Mouse (Mus musculus) G1E (cell line): Measurements from ENCODE around the gene Supt16. TPM values are rescaled to one million over a fixed set of nuclear protein-coding genes. Genes with fewer than 3 reads are reported as not detected.

ENCODE experiments used
- ATAC-seq: 2 replicates; pipeline ENCODE4 v1.8.0; 2016; ENCODE audit warnings: mild to moderate bottlenecking; ENCODE audit not compliant: insufficient number of reproducible peaks, poor library complexity, low FRiP score, severe bottlenecking; ENCODE audit errors: extremely low read depth
- DNase-seq: peaks from one replicate; pipeline ENCODE4 v3.0.0; 2012; ENCODE audit warnings: low spot score
- H3K27me3 ChIP-seq: 2 replicates; pipeline ENCODE4 v1.6.1; 2012; ENCODE audit warnings: mild to moderate bottlenecking, low read length, inconsistent platforms; ENCODE audit not compliant: insufficient read depth
- H3K36me3 ChIP-seq: replicated peaks from 2 replicates; pipeline ENCODE3; 2012; ENCODE audit warnings: mild to moderate bottlenecking, inconsistent platforms
- H3K4me1 ChIP-seq: 2 replicates; pipeline ENCODE4 v1.6.1; 2012; ENCODE audit warnings: low read depth, low read length, inconsistent platforms, mixed read lengths; ENCODE audit not compliant: insufficient read depth
- H3K4me3 ChIP-seq: 2 replicates; pipeline ENCODE4 v1.5.1; 2012; ENCODE audit warnings: low read depth, mild to moderate bottlenecking, inconsistent platforms, low read length, moderate library complexity, mixed read lengths
- H3K9me3 ChIP-seq: replicated peaks from 2 replicates; pipeline ENCODE4 v1.6.1; 2012; ENCODE audit warnings: inconsistent platforms
- CTCF ChIP-seq: IDR thresholded peaks from 2 replicates; pipeline ENCODE4 v1.5.1; 2012; ENCODE audit warnings: low read depth, low read length, inconsistent platforms, mixed read lengths
- GATA1 ChIP-seq: IDR thresholded peaks from 2 replicates; pipeline ENCODE4 v1.6.1; 2012; ENCODE audit warnings: borderline replicate concordance, low read length, inconsistent platforms, mixed read lengths
- GATA2 ChIP-seq: IDR thresholded peaks from 2 replicates; pipeline ENCODE4 v1.6.1; 2012; ENCODE audit warnings: low read depth, low read length, inconsistent platforms, borderline replicate concordance
- POLR2AphosphoS5 ChIP-seq: IDR thresholded peaks from 2 replicates; pipeline ENCODE4 v1.6.1; 2012; ENCODE audit warnings: low read depth, low read length, inconsistent platforms; ENCODE audit not compliant: insufficient replicate concordance
- TAL1 ChIP-seq: conservative IDR thresholded peaks from 2 replicates; pipeline ENCODE4 v1.6.1; 2012; ENCODE audit warnings: low read depth, low read length, inconsistent platforms, mixed read lengths
- polyA plus RNA-seq: library from polyadenylated mRNA; stranded (reverse); fragments of >175 nt; gene quantifications from 2 replicates; pipeline ENCODE4 v1.2.3, GENCODE M21; 2012
- total RNA-seq, 2 experiments: library from RNA; stranded (forward) in 1 of 2; stranded (reverse) in 1 of 2; fragments of 200-1000 nt in 1 of 2; fragments of >200 nt in 1 of 2; fragmentation: Nextera tagmentation in 1 of 2; gene quantifications; 2 replicates each; pipeline ENCODE4 v1.2.3; 2014 to 2017

Supt16 gene
- 173 and 179 TPM in 2 replicates for total RNA-seq (2014; fragmentation: Nextera tagmentation)
- 189 and 225 TPM in 2 replicates for total RNA-seq (2017)
- 37.1 and 44.7 TPM in 2 replicates for polyA plus RNA-seq

DNA sequence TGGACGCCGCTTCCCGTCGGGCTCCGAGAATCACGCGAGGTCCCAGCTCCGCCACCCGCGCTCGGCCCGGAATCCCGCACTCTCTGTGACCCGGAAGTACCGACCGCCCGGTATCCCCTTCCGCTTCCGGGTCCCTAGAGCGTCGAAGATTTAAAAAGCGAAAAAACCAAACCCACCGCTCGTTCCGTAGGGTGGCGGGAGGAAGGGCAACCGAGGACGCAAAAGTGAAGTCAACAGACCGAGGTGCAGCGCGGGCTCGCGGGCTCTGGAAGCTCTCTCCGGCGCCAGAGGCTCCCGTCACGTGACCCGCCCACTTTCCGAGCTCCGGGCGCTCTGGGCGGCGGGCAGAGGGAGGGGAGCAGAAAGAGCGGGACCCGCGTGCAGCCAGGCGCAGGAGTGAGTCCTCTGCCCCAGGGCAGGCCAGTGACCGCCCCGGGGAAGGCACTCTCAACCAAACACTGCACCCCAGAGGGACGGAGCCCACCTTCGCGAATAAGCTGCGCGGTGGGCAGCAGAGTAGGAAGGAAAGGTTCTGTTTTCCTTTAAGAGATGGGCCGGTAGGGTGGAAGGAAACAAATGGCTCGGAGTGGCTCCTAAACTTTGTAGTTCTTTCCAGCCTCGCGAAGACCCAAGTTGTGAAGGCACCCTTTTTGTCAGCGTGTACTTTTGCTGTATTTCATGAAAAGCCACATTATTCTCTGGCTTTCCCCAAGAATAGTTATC, at the start of gene Supt16:
Gene Supt16 (minus strand): TSS at position 261 of the 723 bp plus-strand sequence.
- Histone ChIP-seq H3K9me3 (no peaks in the 10 kb centered on the region), H3K4me1 (peaks cover 49% of the 10 kb centered on the region), H3K27me3 (no peaks in the 10 kb centered on the region), H3K36me3 (peaks cover 45% of the 10 kb centered on the region), H3K4me3 (peak within 1 kb of the TSS; percentile 90)
- ATAC-seq (peak; percentile 69), DNase-seq (peak; percentile 58)
- TF ChIP-seq GATA1, result no peak
- no peak for TF ChIP-seq GATA2

DNA sequence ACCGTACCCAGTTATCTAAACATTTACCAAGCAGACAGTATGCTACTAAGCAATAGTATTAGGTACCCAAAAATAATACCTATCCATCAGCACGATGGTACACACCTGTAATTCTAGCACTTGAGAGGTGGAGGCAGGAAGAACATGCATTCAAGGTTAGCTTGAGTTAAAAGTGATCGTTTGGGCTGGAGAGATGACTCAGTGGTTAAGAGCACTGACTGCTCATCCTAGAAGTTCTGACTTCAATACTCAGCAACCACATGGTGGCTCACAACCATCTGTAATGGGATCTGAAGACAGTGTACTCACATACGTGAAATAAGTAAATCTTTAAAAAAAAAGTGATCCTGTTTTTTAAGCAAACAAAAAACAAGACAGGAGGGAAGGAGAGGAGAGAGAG, 48.9 kb upstream of the Supt16 start:
- ATAC-seq, result no peak
- Histone ChIP-seq H3K27me3 (no peaks in the 10 kb centered on the region), H3K4me3 (no peak overlapping the region), H3K36me3 (peaks cover 9% of the 10 kb centered on the region), H3K9me3 (no peaks in the 10 kb centered on the region), H3K4me1 (peaks cover 39% of the 10 kb centered on the region)
- DNase-seq, result no peak
- TF ChIP-seq CTCF (no peak), GATA1 (no peak)

DNA sequence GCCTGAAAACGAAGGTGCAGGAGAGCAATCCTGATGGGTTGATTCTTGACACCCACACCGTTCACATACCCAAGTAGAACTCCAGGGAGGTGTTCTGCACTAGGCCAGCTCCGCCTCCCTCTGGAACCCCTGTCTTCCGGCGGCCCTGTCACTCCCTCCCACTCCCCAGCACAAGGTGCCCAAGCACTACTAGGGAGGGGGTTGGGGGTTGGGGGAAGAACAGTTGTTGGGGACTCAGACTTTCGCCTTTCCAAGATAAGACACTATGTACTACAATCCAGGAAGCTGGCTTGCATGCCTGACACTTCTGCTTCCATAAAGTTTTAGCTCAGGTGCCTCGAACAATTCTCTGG, 47.5 kb upstream of the Supt16 start:
- Histone ChIP-seq H3K27me3 (no peaks in the 10 kb centered on the region), H3K4me1 (peaks cover 39% of the 10 kb centered on the region), H3K9me3 (no peaks in the 10 kb centered on the region), H3K4me3 (peak overlapping the region; percentile 89), H3K36me3 (peaks cover 15% of the 10 kb centered on the region)
- no peak for TF ChIP-seq CTCF
- TF ChIP-seq POLR2AphosphoS5, result no peak
- TF ChIP-seq GATA1, result no peak
- TF ChIP-seq TAL1, result no peak
- TF ChIP-seq GATA2, result no peak
- no peak for DNase-seq
- ATAC-seq, result peak; percentile 17; the same call in 1 of the 2 replicates

DNA sequence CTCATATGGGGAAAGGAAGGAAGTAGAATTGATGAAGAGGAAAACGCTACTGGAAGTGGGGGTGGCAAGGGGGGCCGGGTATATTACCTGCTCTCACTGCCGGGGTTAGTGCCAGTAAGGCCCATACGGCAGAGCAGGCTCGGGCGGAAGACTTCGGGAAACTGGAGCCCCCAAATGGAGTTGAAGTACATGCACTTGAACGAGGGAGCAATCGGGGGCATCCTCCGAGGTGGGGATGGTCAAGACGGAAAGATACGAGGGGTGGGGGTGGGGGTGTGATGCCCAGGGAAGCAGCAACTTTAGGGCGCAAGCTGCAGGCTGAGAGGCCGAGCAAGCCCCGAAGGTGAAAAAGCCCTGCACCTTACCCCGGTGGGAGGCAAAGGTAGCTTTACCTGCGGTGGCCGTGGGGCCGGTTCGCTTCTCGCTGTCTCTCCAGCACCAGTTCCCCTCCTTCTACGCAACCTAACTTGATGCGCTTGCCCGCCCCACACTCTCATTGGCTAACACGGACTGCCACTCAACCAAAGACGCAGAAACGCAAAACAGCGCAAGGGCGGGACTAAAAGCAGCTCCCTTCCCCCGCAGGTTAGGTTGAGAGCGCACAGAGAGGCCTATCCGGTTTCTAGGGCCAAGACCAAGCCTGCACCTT, 46.9 kb upstream of the Supt16 start:
- no peaks in the 10 kb centered on the region for H3K9me3 ChIP-seq

DNA sequence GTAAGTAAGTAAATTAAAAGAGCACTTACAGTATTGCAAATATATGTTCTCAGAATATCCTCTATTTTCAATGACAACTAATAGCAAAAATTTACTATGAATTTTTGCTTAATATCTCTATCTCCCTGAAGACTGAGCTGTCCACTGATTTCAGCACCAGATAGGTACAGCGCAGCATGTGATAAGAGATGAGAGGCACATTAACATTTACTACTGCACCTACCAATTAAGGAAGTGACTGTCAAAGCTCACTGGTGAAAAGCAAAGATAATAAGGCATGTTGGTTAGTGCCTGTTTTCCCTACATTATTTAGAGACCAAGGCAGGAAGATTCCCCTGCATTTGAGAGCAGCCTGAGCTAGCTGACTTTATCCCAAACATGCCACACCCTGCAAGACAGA, 39.0 kb upstream of the Supt16 start:
- H3K27me3 ChIP-seq, result no peaks in the 10 kb centered on the region
- ATAC-seq (peak; percentile 75), DNase-seq (no peak)
- peaks cover 77% of the 10 kb centered on the region for H3K36me3 ChIP-seq
- TF ChIP-seq GATA2 (no peak), CTCF (no peak), TAL1 (peak; percentile 20; the same call in 1 of the 2 replicates), POLR2AphosphoS5 (no peak)
- peaks cover 38% of the 10 kb centered on the region for H3K4me1 ChIP-seq
- H3K4me3 ChIP-seq, result no peak overlapping the region; the same call in 1 of the 2 replicates
- no peaks in the 10 kb centered on the region for H3K9me3 ChIP-seq

More for the DNA sequence above, 46.9 kb upstream of the Supt16 start:
- Histone ChIP-seq H3K4me1 (peaks cover 39% of the 10 kb centered on the region), H3K36me3 (peaks cover 19% of the 10 kb centered on the region), H3K4me3 (peak overlapping the region; percentile 89), H3K27me3 (no peaks in the 10 kb centered on the region)
- peak; percentile 77 for DNase-seq
- TF ChIP-seq GATA2, result no peak
- no peak for TF ChIP-seq CTCF
- no peak for TF ChIP-seq GATA1
- no peak for TF ChIP-seq TAL1
- TF ChIP-seq POLR2AphosphoS5, result no peak
- ATAC-seq, result peak; percentile 95

DNA sequence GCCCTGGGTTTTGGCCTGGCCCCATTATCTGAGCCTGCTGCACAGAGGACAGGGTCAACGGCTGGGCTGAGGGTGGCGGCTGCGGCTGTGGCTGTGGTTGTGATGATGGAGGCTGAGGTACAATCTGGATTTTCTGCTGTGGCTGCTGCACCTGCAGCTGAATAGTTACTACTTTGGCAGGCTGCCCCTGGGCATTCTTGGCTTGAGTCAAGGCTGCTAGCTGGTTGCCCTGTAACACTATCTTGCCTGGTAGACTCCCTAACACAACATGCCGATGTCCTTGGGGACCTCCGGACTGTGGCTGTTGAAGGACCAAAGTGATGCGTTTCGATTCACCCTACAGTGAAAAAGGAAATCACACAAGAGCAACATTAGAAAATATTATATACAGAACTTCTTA, 37.9 kb upstream of the Supt16 start:
- Histone ChIP-seq H3K36me3 (peaks cover 77% of the 10 kb centered on the region), H3K27me3 (no peaks in the 10 kb centered on the region), H3K4me3 (no peak overlapping the region), H3K9me3 (no peaks in the 10 kb centered on the region), H3K4me1 (peaks cover 38% of the 10 kb centered on the region)
- DNase-seq (no peak), ATAC-seq (no peak)
- no peak for TF ChIP-seq POLR2AphosphoS5
- TF ChIP-seq TAL1, result no peak
- no peak for TF ChIP-seq GATA2
- no peak for TF ChIP-seq GATA1
- no peak for TF ChIP-seq CTCF
